Mouse (Mus musculus) hindbrain, embryonic 10.5 days (tissue): Measurements from ENCODE around the gene Gm45785. TPM values are rescaled to one million over a fixed set of nuclear protein-coding genes. Genes with fewer than 3 reads are reported as not detected.
"Not testable (repeated sequence)": the region's sequence is repeated elsewhere in the genome, so short reads cannot be mapped to it uniquely, and the experiment has no call there.

ENCODE experiments used
- DNase-seq: peaks from one replicate; pipeline ENCODE4 v3.0.0-alpha.2; 2017; ENCODE audit warnings: low spot score
- H3K27ac ChIP-seq: fragments of 300-500 bp; sonication (generic); 2 replicates; pipeline ENCODE4 v1.5.1; 2016; ENCODE audit warnings: mild to moderate bottlenecking, moderate library complexity
- H3K27me3 ChIP-seq: fragments of 300-500 bp; sonication (generic); 2 replicates; pipeline ENCODE4 v1.6.1; 2016; ENCODE audit warnings: mild to moderate bottlenecking; ENCODE audit not compliant: poor library complexity, insufficient read depth, severe bottlenecking
- H3K36me3 ChIP-seq: fragments of 300-500 bp; sonication (generic); 2 replicates; pipeline ENCODE4 v1.6.1; 2016; ENCODE audit warnings: mild to moderate bottlenecking, moderate library complexity
- H3K4me1 ChIP-seq: fragments of 300-500 bp; sonication (generic); replicated peaks from 2 replicates; pipeline ENCODE4 v1.6.1; 2016; ENCODE audit warnings: mild to moderate bottlenecking
- H3K4me3 ChIP-seq: fragments of 300-500 bp; sonication (generic); 2 replicates; pipeline ENCODE4 v1.5.1; 2016; ENCODE audit warnings: mild to moderate bottlenecking, moderate library complexity
- H3K9me3 ChIP-seq: fragments of 300-500 bp; sonication (generic); 2 replicates; pipeline ENCODE4 v1.6.1; 2016; ENCODE audit warnings: mild to moderate bottlenecking, moderate library complexity
- WGBS: fragments of 180-500 bp; shearing (Covaris S2); methylation state at CpG from one replicate; pipeline ENCODE4 v1.1.7; 2016; 5-methylcytosine and 5-hydroxymethylcytosine counted together
- polyA plus RNA-seq: library from polyadenylated mRNA; unstranded; fragments of >200 nt; fragmentation: Nextera tagmentation; extraction: Ambion mirVana; gene quantifications from 2 replicates; pipeline ENCODE4 v1.2.1, GENCODE M21; 2016

Gm45785 gene
- not detected in 2 replicates for polyA plus RNA-seq

- peak; percentile 91 for DNase-seq
- WGBS: 1% methylated on average over 51 of the region's 51 CpGs
Observed at GRCm38 (mm10) chr7:140855860-140856784, at the start of gene Gm45785. Gene Gm45785 (minus strand): TSS chr7:140856331.

GRCm38 (mm10) chr7:140905642-140906081, 49.5 kb upstream of the Gm45785 start:
- no peak overlapping the region for H3K27ac ChIP-seq
- peaks cover 20% of the 10 kb centered on the region for H3K4me1 ChIP-seq
- 88% methylated on average over 2 of the region's 2 CpGs for WGBS

More at GRCm38 (mm10) chr7:140855860-140856784, at the start of gene Gm45785:
- Histone ChIP-seq H3K4me3 (peak within 1 kb of the TSS; percentile 74), H3K27me3 (no peaks in the 10 kb centered on the region), H3K27ac (peak within 1 kb of the TSS; percentile 87), H3K9me3 (no peaks in the 10 kb centered on the region), H3K36me3 (peaks cover 66% of the 10 kb centered on the region), H3K4me1 (peaks cover 30% of the 10 kb centered on the region)

GRCm38 (mm10) chr7:140903212-140903611, 47.1 kb upstream of the Gm45785 start:
- Histone ChIP-seq H3K36me3 (peaks cover 20% of the 10 kb centered on the region), H3K4me3 (no peak overlapping the region), H3K4me1 (peaks cover 11% of the 10 kb centered on the region; the same call in 1 of the 2 replicates), H3K27me3 (0 out of 2 replicates have a peak, but pooled peaks cover 3% of the 10 kb centered on the region), H3K9me3 (no peaks in the 10 kb centered on the region), H3K27ac (0 out of 2 replicates have a peak overlapping the region, but pooled peaks have one; percentile 8)
- DNase-seq: peak; percentile 76
- 25% methylated on average over 13 of the region's 13 CpGs for WGBS

More at GRCm38 (mm10) chr7:140905642-140906081, 49.5 kb upstream of the Gm45785 start:
- 0 out of 2 replicates have a peak, but pooled peaks cover 3% of the 10 kb centered on the region for H3K27me3 ChIP-seq
- H3K4me3 ChIP-seq: no peak overlapping the region
- no peaks in the 10 kb centered on the region for H3K9me3 ChIP-seq
- no peaks in the 10 kb centered on the region for H3K36me3 ChIP-seq
- no peak for DNase-seq

GRCm38 (mm10) chr7:140902036-140902875, 46.1 kb upstream of the Gm45785 start:
- Histone ChIP-seq H3K4me1 (peaks cover 11% of the 10 kb centered on the region; the same call in 1 of the 2 replicates), H3K4me3 (no peak overlapping the region), H3K9me3 (no peaks in the 10 kb centered on the region), H3K36me3 (peaks cover 30% of the 10 kb centered on the region), H3K27me3 (0 out of 2 replicates have a peak, but pooled peaks cover 3% of the 10 kb centered on the region), H3K27ac (peak overlapping the region; percentile 8)
- DNase-seq: no peak
- 79% methylated on average over 15 of the region's 15 CpGs for WGBS

- Histone ChIP-seq H3K27me3 (no peaks in the 10 kb centered on the region), H3K27ac (no peak within 1 kb of the TSS), H3K9me3 (no peaks in the 10 kb centered on the region), H3K4me3 (no peak within 1 kb of the TSS), H3K4me1 (peaks cover 11% of the 10 kb centered on the region; the same call in 1 of the 2 replicates), H3K36me3 (peaks cover 50% of the 10 kb centered on the region)
- WGBS: 83% methylated on average over 10 of the region's 10 CpGs
- no peak for DNase-seq
Observed at GRCm38 (mm10) chr7:140900220-140900619, 44.1 kb upstream of the Gm45785 start, which contains the start of gene Cox8b. Gene Cox8b (minus strand): TSS chr7:140900446.

GRCm38 (mm10) chr7:140899121-140899520, 43.0 kb upstream of the Gm45785 start:
- no peak overlapping the region for H3K27ac ChIP-seq
- H3K36me3 ChIP-seq: peaks cover 60% of the 10 kb centered on the region
- 74% methylated on average over 3 of the region's 3 CpGs for WGBS
- peaks cover 11% of the 10 kb centered on the region; the same call in 1 of the 2 replicates for H3K4me1 ChIP-seq
- no peaks in the 10 kb centered on the region for H3K9me3 ChIP-seq
- H3K27me3 ChIP-seq: no peaks in the 10 kb centered on the region
- H3K4me3 ChIP-seq: no peak overlapping the region
- DNase-seq: no peak

- no peak for DNase-seq
- H3K9me3 ChIP-seq: no peaks in the 10 kb centered on the region
- no peak overlapping the region for H3K4me3 ChIP-seq
- H3K36me3 ChIP-seq: peaks cover 72% of the 10 kb centered on the region
- peaks cover 8% of the 10 kb centered on the region; the same call in 1 of the 2 replicates for H3K4me1 ChIP-seq
- 90% methylated on average over 7 of the region's 7 CpGs for WGBS
- no peak overlapping the region for H3K27ac ChIP-seq
- no peaks in the 10 kb centered on the region for H3K27me3 ChIP-seq
Observed at GRCm38 (mm10) chr7:140897863-140898262, 41.7 kb upstream of the Gm45785 start.

- DNase-seq: no peak
- no peak overlapping the region for H3K27ac ChIP-seq
- no peaks in the 10 kb centered on the region for H3K27me3 ChIP-seq
- H3K4me1 ChIP-seq: no peaks in the 10 kb centered on the region
- no peaks in the 10 kb centered on the region for H3K9me3 ChIP-seq
- H3K4me3 ChIP-seq: no peak overlapping the region
- 94% methylated on average over 3 of the region's 3 CpGs for WGBS
- H3K36me3 ChIP-seq: peaks cover 86% of the 10 kb centered on the region
Observed at GRCm38 (mm10) chr7:140894611-140895010, 38.5 kb upstream of the Gm45785 start.

- Histone ChIP-seq H3K36me3 (peaks cover 86% of the 10 kb centered on the region), H3K4me1 (no peaks in the 10 kb centered on the region), H3K9me3 (no peaks in the 10 kb centered on the region), H3K4me3 (no peak overlapping the region), H3K27ac (no peak overlapping the region), H3K27me3 (no peaks in the 10 kb centered on the region)
- WGBS: 94% methylated on average over 7 of the region's 7 CpGs
- DNase-seq: no peak
Observed at GRCm38 (mm10) chr7:140894031-140894430, 37.9 kb upstream of the Gm45785 start.

- not testable (repeated sequence) for H3K9me3 ChIP-seq, H3K4me1 ChIP-seq, H3K27me3 ChIP-seq, H3K4me3 ChIP-seq, DNase-seq, H3K27ac ChIP-seq
- whole genome bisulfite sequencing: 97% methylated on average over 16 of the region's 16 CpGs
- peaks cover 86% of the 10 kb centered on the region for H3K36me3 ChIP-seq
Observed at GRCm38 (mm10) chr7:140890636-140891035, 34.5 kb upstream of the Gm45785 start.

GRCm38 (mm10) chr7:140882469-140882803, 26.3 kb upstream of the Gm45785 start:
- WGBS: under 1% methylated on average over 12 of the region's 12 CpGs
- Histone ChIP-seq H3K27ac (peak overlapping the region; percentile 91), H3K36me3 (peaks cover 43% of the 10 kb centered on the region), H3K9me3 (no peaks in the 10 kb centered on the region), H3K4me1 (peaks cover 20% of the 10 kb centered on the region), H3K4me3 (peak overlapping the region; percentile 90), H3K27me3 (no peaks in the 10 kb centered on the region)
- no peak for DNase-seq

- peak within 1 kb of the TSS; percentile 91 for H3K27ac ChIP-seq
- peak; percentile 93 for DNase-seq
- WGBS: under 1% methylated on average over 59 of the region's 59 CpGs
- no peaks in the 10 kb centered on the region for H3K27me3 ChIP-seq
- peak within 1 kb of the TSS; percentile 90 for H3K4me3 ChIP-seq
- peaks cover 42% of the 10 kb centered on the region for H3K36me3 ChIP-seq
- H3K4me1 ChIP-seq: peaks cover 20% of the 10 kb centered on the region
- no peaks in the 10 kb centered on the region for H3K9me3 ChIP-seq
Observed at GRCm38 (mm10) chr7:140881696-140882468, 25.8 kb upstream of the Gm45785 start, which contains the start of the genes Psmd13 and Sirt3. Gene Psmd13 (plus strand): TSS chr7:140881968. Gene Sirt3 (minus strand): TSS chr7:140882309.
